Mouse (Mus musculus): Measurements from ENCODE around the gene Bod1l. TPM values are rescaled to one million over a fixed set of nuclear protein-coding genes. Genes with fewer than 3 reads are reported as not detected.

Gene Bod1l
- 8.4 and 8.7 TPM in 2 replicates for polyA plus RNA-seq (2015; fragmentation: Nextera tagmentation; extraction: Ambion mirVana)

- peaks cover 31% of the 10 kb centered on the region for H3K4me1 ChIP-seq (replicated peaks)
- WGBS (ENCODE audit: insufficient replicate concordance) = under 1% methylated on average over 38 of the region's 38 CpGs
- peak; percentile 92 for ATAC-seq (ENCODE audit: insufficient read depth)
- H3K9ac ChIP-seq = peak within 1 kb of the TSS; percentile 87
- peak within 1 kb of the TSS; percentile 73 for H3K4me3 ChIP-seq (replicated peaks)
- H3K27ac ChIP-seq (replicated peaks) = peak within 1 kb of the TSS; percentile 81
- peak within 1 kb of the TSS; percentile 84 for H3K4me2 ChIP-seq
- H3K36me3 ChIP-seq (replicated peaks) = peaks cover 5% of the 10 kb centered on the region; the same call in 1 of the 2 replicates
- H3K9me3 ChIP-seq (replicated peaks) = no peaks in the 10 kb centered on the region
- no peaks in the 10 kb centered on the region for H3K27me3 ChIP-seq
These were observed at the start of gene Bod1l for GRCm38 (mm10) chr5:41844147-41844529. TSS of gene Bod1l (minus strand) at chr5:41844315.

GRCm38 (mm10) chr5:41893351-41893750 is 49.2 kb upstream of the Bod1l start:
- no peak overlapping the region for H3K27ac ChIP-seq (replicated peaks)
- 37% methylated on average over 6 of the region's 6 CpGs for WGBS (ENCODE audit: insufficient replicate concordance)
- no peak overlapping the region for H3K4me3 ChIP-seq (replicated peaks)
- no peak overlapping the region for H3K4me2 ChIP-seq
- no peaks in the 10 kb centered on the region for H3K36me3 ChIP-seq (replicated peaks)
- ATAC-seq (ENCODE audit: insufficient read depth) = no peak
- H3K9me3 ChIP-seq (replicated peaks) = no peaks in the 10 kb centered on the region
- H3K27me3 ChIP-seq = no peaks in the 10 kb centered on the region
- no peaks in the 10 kb centered on the region for H3K4me1 ChIP-seq (replicated peaks)
- no peak overlapping the region for H3K9ac ChIP-seq

- no peaks in the 10 kb centered on the region for H3K36me3 ChIP-seq (replicated peaks)
- no peaks in the 10 kb centered on the region for H3K9me3 ChIP-seq (replicated peaks)
- H3K27ac ChIP-seq (replicated peaks) = no peak overlapping the region
- H3K4me1 ChIP-seq (replicated peaks) = no peaks in the 10 kb centered on the region
- ATAC-seq (ENCODE audit: insufficient read depth) = no peak
- H3K9ac ChIP-seq = no peak overlapping the region
- no peak overlapping the region for H3K4me2 ChIP-seq
- H3K4me3 ChIP-seq (replicated peaks) = no peak overlapping the region
- no peaks in the 10 kb centered on the region for H3K27me3 ChIP-seq
- 36% methylated on average over 5 of the region's 5 CpGs for WGBS (ENCODE audit: insufficient replicate concordance)
These were observed 46.8 kb upstream of the Bod1l start for GRCm38 (mm10) chr5:41890871-41891270.

DNA sequence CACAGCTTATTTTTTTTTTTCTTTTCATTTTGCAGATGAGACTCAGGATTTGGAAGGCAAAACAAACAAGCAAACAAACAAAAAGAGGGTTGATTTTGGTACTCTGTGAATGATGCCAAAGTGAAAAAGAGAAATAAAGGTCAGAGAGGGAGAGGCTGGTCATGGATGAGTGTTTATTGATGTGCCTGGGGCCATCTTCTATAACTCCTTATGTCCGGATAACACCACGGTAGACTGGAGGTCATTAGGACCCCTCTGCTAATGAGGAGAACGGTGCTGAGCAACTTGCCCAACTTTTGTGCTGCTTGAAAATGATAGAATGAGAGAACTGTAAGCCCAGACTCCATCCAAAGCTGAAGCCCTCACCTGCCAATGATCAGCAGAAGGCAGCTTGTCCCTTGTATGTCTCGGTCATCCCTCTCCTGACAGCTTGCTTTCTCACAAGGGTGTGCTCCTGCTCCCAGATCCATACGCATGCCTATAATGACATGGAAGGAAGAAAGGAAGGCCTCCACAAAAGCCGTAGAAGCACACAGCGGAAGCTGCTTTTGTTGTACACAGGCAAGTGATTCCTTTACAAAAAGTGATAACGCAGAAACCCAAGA is 45.2 kb upstream of the Bod1l start:
- Histone ChIP-seq H3K4me1 (replicated peaks) (no peaks in the 10 kb centered on the region), H3K27me3 (no peaks in the 10 kb centered on the region), H3K36me3 (replicated peaks) (no peaks in the 10 kb centered on the region), H3K27ac (replicated peaks) (no peak overlapping the region), H3K4me2 (no peak overlapping the region), H3K4me3 (replicated peaks) (no peak overlapping the region), H3K9ac (no peak overlapping the region), H3K9me3 (replicated peaks) (no peaks in the 10 kb centered on the region)
- 62% methylated on average over 8 of the region's 8 CpGs for WGBS (ENCODE audit: insufficient replicate concordance)
- no peak for ATAC-seq (ENCODE audit: insufficient read depth)

GRCm38 (mm10) chr5:41888834-41889233 is 44.7 kb upstream of the Bod1l start:
- H3K4me3 ChIP-seq (replicated peaks) = no peak overlapping the region
- no peak overlapping the region for H3K4me2 ChIP-seq
- no peak for ATAC-seq (ENCODE audit: insufficient read depth)
- WGBS (ENCODE audit: insufficient replicate concordance) = 53% methylated on average over 3 of the region's 3 CpGs
- H3K4me1 ChIP-seq (replicated peaks) = no peaks in the 10 kb centered on the region
- H3K9me3 ChIP-seq (replicated peaks) = no peaks in the 10 kb centered on the region
- no peaks in the 10 kb centered on the region for H3K27me3 ChIP-seq
- H3K9ac ChIP-seq = no peak overlapping the region
- no peak overlapping the region for H3K27ac ChIP-seq (replicated peaks)
- H3K36me3 ChIP-seq (replicated peaks) = no peaks in the 10 kb centered on the region

- ATAC-seq (ENCODE audit: insufficient read depth) = no peak
- Histone ChIP-seq H3K4me3 (replicated peaks) (no peak overlapping the region), H3K27ac (replicated peaks) (no peak overlapping the region), H3K9me3 (replicated peaks) (no peaks in the 10 kb centered on the region), H3K4me2 (no peak overlapping the region), H3K9ac (no peak overlapping the region), H3K27me3 (no peaks in the 10 kb centered on the region), H3K36me3 (replicated peaks) (no peaks in the 10 kb centered on the region), H3K4me1 (replicated peaks) (no peaks in the 10 kb centered on the region)
- 9% methylated on average over 4 of the region's 4 CpGs for WGBS (ENCODE audit: insufficient replicate concordance)
These were observed 43.6 kb upstream of the Bod1l start for GRCm38 (mm10) chr5:41887738-41888137.

DNA sequence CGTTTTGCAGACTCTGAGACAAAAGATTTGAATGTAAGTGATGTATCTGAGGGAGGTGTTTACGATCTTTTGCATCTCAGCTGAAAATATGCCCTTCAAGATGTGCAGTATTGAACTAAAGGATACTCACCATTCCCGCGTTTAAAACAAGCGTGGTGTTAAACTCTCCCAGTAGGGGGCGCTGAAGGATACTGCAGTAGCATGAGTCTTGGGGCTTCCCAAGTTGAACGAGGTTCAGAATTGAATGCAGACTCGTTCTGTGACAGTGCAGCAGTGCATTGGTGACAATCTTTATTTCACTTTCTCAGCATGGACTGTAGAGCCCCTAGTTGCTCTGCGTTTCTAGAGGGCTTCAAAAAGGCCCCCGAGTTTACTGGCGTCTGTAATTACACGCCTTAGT is 40.4 kb upstream of the Bod1l start:
- Histone ChIP-seq H3K4me3 (replicated peaks) (no peak overlapping the region), H3K36me3 (replicated peaks) (no peaks in the 10 kb centered on the region), H3K27me3 (no peaks in the 10 kb centered on the region), H3K9me3 (replicated peaks) (no peaks in the 10 kb centered on the region), H3K4me1 (replicated peaks) (no peaks in the 10 kb centered on the region), H3K27ac (replicated peaks) (no peak overlapping the region), H3K4me2 (no peak overlapping the region), H3K9ac (no peak overlapping the region)
- no peak for ATAC-seq (ENCODE audit: insufficient read depth)
- 19% methylated on average over 12 of the region's 12 CpGs for WGBS (ENCODE audit: insufficient replicate concordance)

DNA sequence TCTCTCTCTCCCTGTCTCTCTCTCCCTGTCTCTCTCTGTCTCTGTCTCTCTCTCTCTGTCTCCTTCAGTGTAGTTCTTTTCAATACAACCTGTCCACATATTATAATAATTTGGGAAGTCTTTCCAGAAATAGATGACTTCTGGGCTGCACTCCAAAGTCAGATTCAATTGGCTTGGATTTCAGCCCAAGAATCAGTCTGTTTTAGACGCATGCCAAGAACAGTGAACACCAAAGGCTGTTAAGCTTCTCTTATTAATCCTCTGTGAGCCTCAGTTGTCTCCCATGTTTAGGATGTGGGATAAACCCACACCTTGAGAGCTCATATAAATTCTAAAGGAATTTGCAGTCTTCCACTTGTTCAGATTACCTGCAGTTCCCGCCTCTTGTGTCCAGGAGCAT is 27.0 kb upstream of the Bod1l start:
- H3K27me3 ChIP-seq = no peaks in the 10 kb centered on the region
- no peak overlapping the region for H3K27ac ChIP-seq (replicated peaks)
- H3K4me2 ChIP-seq = no peak overlapping the region
- H3K4me1 ChIP-seq (replicated peaks) = no peaks in the 10 kb centered on the region
- no peak overlapping the region for H3K4me3 ChIP-seq (replicated peaks)
- H3K9me3 ChIP-seq (replicated peaks) = no peaks in the 10 kb centered on the region
- no peak overlapping the region for H3K9ac ChIP-seq
- H3K36me3 ChIP-seq (replicated peaks) = no peaks in the 10 kb centered on the region
- no peak for ATAC-seq (ENCODE audit: insufficient read depth)
- 65% methylated on average over 2 of the region's 2 CpGs for WGBS (ENCODE audit: insufficient replicate concordance)

- H3K36me3 ChIP-seq (replicated peaks) = no peaks in the 10 kb centered on the region
- H3K4me1 ChIP-seq (replicated peaks) = no peaks in the 10 kb centered on the region
- WGBS (ENCODE audit: insufficient replicate concordance) = 63% methylated on average over 2 of the region's 2 CpGs
- no peaks in the 10 kb centered on the region for H3K27me3 ChIP-seq
- no peak overlapping the region for H3K4me3 ChIP-seq (replicated peaks)
- no peak overlapping the region for H3K27ac ChIP-seq (replicated peaks)
- H3K4me2 ChIP-seq = no peak overlapping the region
- H3K9ac ChIP-seq = no peak overlapping the region
- ATAC-seq (ENCODE audit: insufficient read depth) = no peak
- no peaks in the 10 kb centered on the region for H3K9me3 ChIP-seq (replicated peaks)
These were observed 11.7 kb upstream of the Bod1l start for GRCm38 (mm10) chr5:41855781-41856180.

GRCm38 (mm10) chr5:41845558-41845937 is 1.4 kb upstream of the Bod1l start:
- Histone ChIP-seq H3K27ac (replicated peaks) (no peak overlapping the region), H3K9ac (peak overlapping the region; percentile 56), H3K4me2 (peak overlapping the region; percentile 84), H3K9me3 (replicated peaks) (no peaks in the 10 kb centered on the region), H3K27me3 (no peaks in the 10 kb centered on the region), H3K36me3 (replicated peaks) (peaks cover 5% of the 10 kb centered on the region; the same call in 1 of the 2 replicates), H3K4me3 (replicated peaks) (peak overlapping the region; percentile 73), H3K4me1 (replicated peaks) (peaks cover 31% of the 10 kb centered on the region)
- WGBS (ENCODE audit: insufficient replicate concordance) = 18% methylated on average over 2 of the region's 2 CpGs
- ATAC-seq (ENCODE audit: insufficient read depth) = no peak

DNA sequence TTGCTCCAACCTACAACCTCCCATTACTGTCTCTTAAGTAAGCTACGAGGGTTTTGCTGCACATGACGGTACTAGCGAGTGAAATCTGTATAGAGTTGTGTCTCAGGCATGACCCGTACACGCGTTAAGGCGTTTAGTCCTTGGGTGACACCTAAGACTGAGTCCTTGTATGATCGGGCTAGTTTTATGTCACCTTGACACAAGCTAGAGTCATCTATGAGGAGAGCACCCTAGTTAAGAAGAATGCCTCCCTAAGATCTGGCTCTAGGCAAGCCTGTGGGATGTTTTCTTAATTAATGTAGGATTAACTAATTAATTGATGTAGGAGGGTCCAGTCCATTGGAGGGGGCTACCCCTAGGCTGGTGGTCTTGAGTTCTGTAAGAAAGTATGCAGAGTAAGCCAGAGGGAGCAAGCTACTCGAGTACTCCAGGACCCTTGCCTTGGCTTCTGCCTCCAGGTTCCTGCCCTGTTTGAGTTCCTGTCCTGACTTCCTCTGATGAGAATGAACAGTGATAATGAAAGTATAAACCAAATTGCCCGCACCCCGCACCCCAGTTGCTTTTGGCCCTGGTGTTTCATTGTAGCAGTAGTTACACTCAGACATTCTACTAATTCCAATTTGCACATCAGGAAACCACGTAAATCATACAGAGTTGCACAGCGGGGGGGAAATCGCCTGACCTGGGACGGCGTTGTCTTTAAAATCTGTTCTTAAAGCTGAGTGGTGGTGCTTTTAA is 874 bp upstream of the Bod1l start:
- H3K27ac ChIP-seq (replicated peaks) = 0 out of 2 replicates have a peak overlapping the region, but pooled peaks have one; percentile 29

More for the DNA sequence above, 874 bp upstream of the Bod1l start:
- 8% methylated on average over 16 of the region's 16 CpGs for WGBS (ENCODE audit: insufficient replicate concordance)
- no peaks in the 10 kb centered on the region for H3K9me3 ChIP-seq (replicated peaks)
- H3K4me3 ChIP-seq (replicated peaks) = peak overlapping the region; percentile 73
- H3K9ac ChIP-seq = peak overlapping the region; percentile 56
- peak overlapping the region; percentile 84 for H3K4me2 ChIP-seq
- no peaks in the 10 kb centered on the region for H3K27me3 ChIP-seq
- peaks cover 31% of the 10 kb centered on the region for H3K4me1 ChIP-seq (replicated peaks)
- peaks cover 5% of the 10 kb centered on the region; the same call in 1 of the 2 replicates for H3K36me3 ChIP-seq (replicated peaks)
- ATAC-seq (ENCODE audit: insufficient read depth) = peak; percentile 49

Data from liver, embryonic 15.5 days (tissue).